In genomic region chr1:46983093-46983492, GRCm38 (mm10) we compare ENCODE assay signal across 26 mouse cellular contexts.
"Had no signal": no experiment of that assay in that cellular context is flagged by ENCODE, and none has a peak within 500 bp of the region (broad histone marks: within the 10 kb centered on the region; RNA-seq: fewer than 3 reads in every experiment).

No protein-coding gene starts in this region.

- H3K27ac ChIP-seq: gastrocnemius, adult 2 months; heart, embryonic 10.5 days; hindbrain, embryonic 10.5 days; hindbrain, embryonic 12.5 days; hindbrain, embryonic 15.5 days; hindbrain, postnatal 0 days; kidney, embryonic 15.5 days; kidney, postnatal 0 days; limb, embryonic 13.5 days; limb, embryonic 15.5 days; liver, embryonic 12.5 days; liver, embryonic 14.5 days had no signal

- H3K4me1 ChIP-seq: heart, embryonic 10.5 days; heart, embryonic 12.5 days; hindbrain, embryonic 10.5 days; hindbrain, embryonic 12.5 days; hindbrain, embryonic 15.5 days; kidney, embryonic 15.5 days; limb, embryonic 13.5 days; limb, embryonic 15.5 days; liver, embryonic 12.5 days had no signal

- H3K4me3 ChIP-seq: gastrocnemius, adult 2 months; heart, embryonic 10.5 days; heart, embryonic 12.5 days; hindbrain, embryonic 10.5 days; hindbrain, embryonic 12.5 days; hindbrain, embryonic 15.5 days; kidney, embryonic 15.5 days; limb, embryonic 13.5 days; limb, embryonic 15.5 days; liver, embryonic 12.5 days had no signal

- DNase-seq: gastrocnemius, adult 2 months; gastrocnemius, postnatal 10 days; gastrocnemius, postnatal 25 days; heart, adult 18-20 months; heart, postnatal 10 days; heart, postnatal 4 days; kidney, adult 11 months; kidney, adult 2 months; kidney, adult 9 months; kidney, postnatal 14 days; kidney, postnatal 36 days; layer of hippocampus, adult 9-11 months; layer of hippocampus, postnatal 36 days; left cerebral cortex, postnatal 4 days had no signal
